Mouse (Mus musculus) intestine, embryonic 15.5 days (tissue): ENCODE results near the gene Wdr5b. TPM values are rescaled to one million over a fixed set of nuclear protein-coding genes. Genes with fewer than 3 reads are reported as not detected.
"Not testable (repeated sequence)": the region's sequence is repeated elsewhere in the genome, so short reads cannot be mapped to it uniquely, and the experiment has no call there.

Experiments
- ATAC-seq: fragments of 200-750 bp; cut with Nextera tagmentation; 2 replicates; pipeline ENCODE4 v1.8.0; 2017; ENCODE audit warnings: moderate TSS enrichment, moderate library complexity
- H3K27ac ChIP-seq: fragments of 300-500 bp; sonication (generic); 2 replicates; pipeline ENCODE4 v1.5.1; 2015; ENCODE audit warnings: mild to moderate bottlenecking, inconsistent platforms
- H3K27me3 ChIP-seq: fragments of 300-500 bp; sonication (generic); replicated peaks from 2 replicates; pipeline ENCODE4 v1.6.1; 2015; ENCODE audit warnings: inconsistent platforms
- H3K36me3 ChIP-seq: fragments of 300-500 bp; sonication (generic); 2 replicates; pipeline ENCODE4 v1.6.1; 2015; ENCODE audit warnings: inconsistent platforms
- H3K4me1 ChIP-seq: fragments of 300-500 bp; sonication (generic); replicated peaks from 2 replicates; pipeline ENCODE4 v1.6.1; 2015; ENCODE audit warnings: inconsistent platforms
- H3K4me2 ChIP-seq: fragments of 300-500 bp; sonication (generic); replicated peaks from 2 replicates; pipeline ENCODE4 v1.6.1; 2015; ENCODE audit warnings: mild to moderate bottlenecking, inconsistent platforms
- H3K4me3 ChIP-seq: fragments of 300-500 bp; sonication (generic); replicated peaks from 2 replicates; pipeline ENCODE4 v1.5.1; 2015; ENCODE audit warnings: inconsistent platforms
- H3K9ac ChIP-seq: fragments of 300-500 bp; sonication (generic); 2 replicates; pipeline ENCODE4 v1.6.1; 2015; ENCODE audit warnings: inconsistent platforms
- H3K9me3 ChIP-seq: fragments of 300-500 bp; sonication (generic); 2 replicates; pipeline ENCODE4 v1.6.1; 2016; ENCODE audit warnings: inconsistent platforms
- WGBS: fragments of 180-500 bp; shearing (Covaris S2); methylation state at CpG from one replicate; pipeline ENCODE4 v1.1.7; 2015; 5-methylcytosine and 5-hydroxymethylcytosine counted together
- polyA plus RNA-seq: library from polyadenylated mRNA; unstranded; fragments of >200 nt; fragmentation: Nextera tagmentation; extraction: Ambion mirVana; gene quantifications from 2 replicates; pipeline ENCODE4 v1.2.1, GENCODE M21; 2015

The Wdr5b gene
- polyA plus RNA-seq, 1 experiment from 2014 or later = 7.0 TPM

- Histone ChIP-seq H3K27ac (no peak overlapping the region), H3K27me3 (no peaks in the 10 kb centered on the region), H3K9ac (no peak overlapping the region), H3K9me3 (no peaks in the 10 kb centered on the region), H3K4me1 (no peaks in the 10 kb centered on the region), H3K4me3 (no peak overlapping the region), H3K4me2 (no peak overlapping the region), H3K36me3 (peaks cover 25% of the 10 kb centered on the region)
- 67% methylated on average over 6 of the region's 6 CpGs for WGBS
- ATAC-seq = no peak
Observed at GRCm38 (mm10) chr16:36053524-36054275, 12.7 kb downstream of the Wdr5b start.

DNA sequence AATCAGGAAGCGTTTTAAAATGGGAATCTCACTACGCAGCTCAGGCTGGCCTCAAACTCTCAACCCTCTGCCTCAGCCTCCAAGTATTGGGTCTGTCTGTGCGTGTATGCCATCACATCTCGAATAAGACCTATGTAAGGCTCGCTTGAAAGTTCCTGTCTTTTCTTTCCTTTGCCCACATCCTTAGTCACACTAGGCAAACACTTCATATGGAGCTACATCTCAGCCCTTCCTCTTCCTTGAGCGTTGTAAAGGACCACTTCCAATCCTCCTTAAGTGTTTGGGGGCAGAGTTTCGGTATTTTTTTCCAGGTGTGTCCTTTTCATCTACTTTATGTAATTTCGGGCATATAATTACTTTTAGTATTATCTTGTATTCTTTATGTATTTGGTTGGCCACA lies 13.9 kb downstream of the Wdr5b start:
- Histone ChIP-seq H3K36me3 (peaks cover 16% of the 10 kb centered on the region), H3K27me3 (no peaks in the 10 kb centered on the region), H3K27ac (no peak overlapping the region), H3K4me3 (no peak overlapping the region), H3K9me3 (no peaks in the 10 kb centered on the region), H3K4me2 (no peak overlapping the region), H3K9ac (no peak overlapping the region), H3K4me1 (no peaks in the 10 kb centered on the region)
- ATAC-seq = no peak
- WGBS = 93% methylated on average over 8 of the region's 8 CpGs

DNA sequence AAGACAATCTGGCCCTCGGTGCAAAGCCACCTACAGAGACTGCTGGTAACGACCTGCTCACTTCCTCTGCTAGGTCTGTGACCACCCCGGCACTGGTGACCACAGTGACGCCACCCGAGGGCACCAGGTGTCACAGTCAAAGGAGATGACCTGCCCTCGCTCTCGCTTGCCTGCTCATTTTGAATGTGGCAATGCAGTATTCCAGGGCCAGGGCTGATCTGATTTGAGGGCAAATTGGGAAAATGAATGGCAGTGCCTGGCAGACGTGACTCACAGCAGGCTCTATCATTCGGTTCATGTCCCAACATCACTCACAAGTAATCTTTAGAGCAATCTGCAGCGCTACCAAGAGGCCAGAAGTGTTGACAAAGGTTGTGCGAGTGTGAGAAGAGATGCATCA lies 15.4 kb downstream of the Wdr5b start:
- Histone ChIP-seq H3K27ac (no peak overlapping the region), H3K36me3 (peaks cover 5% of the 10 kb centered on the region), H3K4me1 (no peaks in the 10 kb centered on the region), H3K27me3 (no peaks in the 10 kb centered on the region), H3K4me3 (no peak overlapping the region), H3K4me2 (no peak overlapping the region), H3K9me3 (no peaks in the 10 kb centered on the region), H3K9ac (no peak overlapping the region)
- no peak for ATAC-seq
- 90% methylated on average over 11 of the region's 11 CpGs for WGBS

DNA sequence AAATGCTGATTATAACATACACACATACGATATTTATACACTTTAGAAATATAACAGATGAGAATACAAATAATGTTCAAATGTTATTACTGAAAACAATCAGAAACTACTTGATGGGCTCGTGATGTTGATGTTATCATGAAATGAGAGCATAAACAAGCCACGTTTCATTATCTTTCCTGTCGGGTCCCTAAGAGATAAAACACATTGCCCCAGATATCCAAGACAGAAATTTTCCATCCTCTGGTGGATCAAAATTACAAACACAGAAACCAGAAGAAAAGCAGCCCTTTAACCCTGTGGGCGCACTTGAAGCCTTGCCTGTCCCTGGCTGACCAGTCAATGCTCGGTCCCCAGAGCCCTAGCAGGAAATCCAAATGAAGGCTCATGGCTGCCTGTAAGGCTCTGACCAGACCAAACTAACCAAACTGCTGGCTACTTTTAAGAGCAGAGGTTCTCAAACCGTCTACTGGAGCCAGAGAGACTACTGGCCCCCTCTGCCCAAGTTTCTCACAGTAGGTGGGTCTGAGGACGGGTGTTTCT lies 17.0 kb downstream of the Wdr5b start:
- Histone ChIP-seq H3K36me3 (peaks cover 4% of the 10 kb centered on the region; the same call in 1 of the 2 replicates), H3K9ac (no peak overlapping the region), H3K4me3 (no peak overlapping the region), H3K27ac (no peak overlapping the region), H3K27me3 (no peaks in the 10 kb centered on the region), H3K4me1 (no peaks in the 10 kb centered on the region), H3K4me2 (no peak overlapping the region), H3K9me3 (no peaks in the 10 kb centered on the region)
- ATAC-seq = no peak
- 59% methylated on average over 8 of the region's 8 CpGs for WGBS

DNA sequence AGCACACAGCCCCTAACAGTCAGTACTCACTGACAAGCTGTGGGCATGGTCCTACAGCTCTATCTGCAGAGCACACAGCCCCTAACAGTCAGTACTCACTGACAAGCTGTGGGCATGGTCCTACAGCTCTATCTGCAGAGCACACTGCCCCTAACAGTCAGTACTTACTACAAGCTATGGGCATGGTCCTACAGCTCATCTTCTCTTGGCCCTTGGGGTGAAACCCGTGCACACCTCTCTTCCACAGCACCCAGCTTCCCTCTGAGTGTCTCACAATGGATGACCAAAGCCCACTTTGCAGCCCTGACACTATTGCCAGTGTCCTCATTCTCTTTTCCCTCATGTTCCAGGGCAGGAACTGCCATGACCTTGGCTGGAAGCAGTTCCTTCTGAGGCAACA lies 21.5 kb downstream of the Wdr5b start:
- not testable (repeated sequence) for H3K9me3 ChIP-seq, H3K36me3 ChIP-seq, H3K27ac ChIP-seq, ATAC-seq, H3K27me3 ChIP-seq, H3K4me2 ChIP-seq, H3K4me1 ChIP-seq, H3K4me3 ChIP-seq, H3K9ac ChIP-seq
- WGBS = 87% methylated on average over 1 of the region's 1 CpGs

DNA sequence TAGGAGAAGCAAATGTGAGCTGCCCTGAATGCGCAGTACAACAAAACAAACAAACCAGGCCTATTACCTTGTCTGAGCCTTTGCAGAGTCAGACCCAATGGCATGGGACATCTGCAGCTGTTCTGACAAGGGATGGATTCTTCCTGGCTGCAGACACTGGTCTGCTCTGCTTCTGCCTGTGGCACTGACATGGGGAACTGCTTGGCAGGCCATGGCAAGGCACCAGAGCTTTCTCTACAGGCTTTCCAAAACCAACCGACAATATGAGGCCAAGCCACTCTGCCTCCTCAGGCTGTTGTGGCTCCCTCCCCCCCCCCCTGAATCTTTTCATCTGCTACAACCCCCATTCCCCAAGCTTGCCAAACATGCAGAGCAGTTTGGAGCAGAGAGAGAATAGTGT lies 22.3 kb downstream of the Wdr5b start:
- 80% methylated on average over 2 of the region's 2 CpGs for WGBS
- H3K9ac ChIP-seq = no peak overlapping the region
- H3K4me3 ChIP-seq = no peak overlapping the region
- H3K27me3 ChIP-seq = no peaks in the 10 kb centered on the region
- H3K27ac ChIP-seq = no peak overlapping the region
- no peak overlapping the region for H3K4me2 ChIP-seq
- no peaks in the 10 kb centered on the region for H3K36me3 ChIP-seq
- peaks cover 1% of the 10 kb centered on the region; the same call in 1 of the 2 replicates for H3K4me1 ChIP-seq
- no peaks in the 10 kb centered on the region for H3K9me3 ChIP-seq
- no peak for ATAC-seq

GRCm38 (mm10) chr16:36064904-36065303 lies 23.9 kb downstream of the Wdr5b start:
- Histone ChIP-seq H3K4me3 (no peak overlapping the region), H3K4me2 (no peak overlapping the region), H3K27me3 (no peaks in the 10 kb centered on the region), H3K4me1 (peaks cover 15% of the 10 kb centered on the region), H3K27ac (no peak overlapping the region), H3K9me3 (no peaks in the 10 kb centered on the region), H3K36me3 (no peaks in the 10 kb centered on the region), H3K9ac (no peak overlapping the region)
- WGBS = 79% methylated on average over 5 of the region's 5 CpGs
- no peak for ATAC-seq

- no peaks in the 10 kb centered on the region for H3K36me3 ChIP-seq
- H3K27me3 ChIP-seq = no peaks in the 10 kb centered on the region
- peaks cover 16% of the 10 kb centered on the region for H3K4me1 ChIP-seq
- H3K4me2 ChIP-seq = no peak overlapping the region
- no peak overlapping the region for H3K4me3 ChIP-seq
- ATAC-seq = no peak
- H3K9me3 ChIP-seq = no peaks in the 10 kb centered on the region
- H3K27ac ChIP-seq = no peak overlapping the region
- no peak overlapping the region for H3K9ac ChIP-seq
- 74% methylated on average over 2 of the region's 2 CpGs for WGBS
Observed at GRCm38 (mm10) chr16:36067694-36068093, 26.7 kb downstream of the Wdr5b start.

GRCm38 (mm10) chr16:36068356-36068755 lies 27.4 kb downstream of the Wdr5b start:
- Histone ChIP-seq H3K9ac (no peak overlapping the region), H3K36me3 (no peaks in the 10 kb centered on the region), H3K4me1 (peaks cover 16% of the 10 kb centered on the region), H3K4me2 (peak overlapping the region; percentile 17; the same call in 1 of the 2 replicates), H3K27ac (no peak overlapping the region), H3K9me3 (no peaks in the 10 kb centered on the region), H3K27me3 (no peaks in the 10 kb centered on the region), H3K4me3 (no peak overlapping the region)
- 59% methylated on average over 3 of the region's 3 CpGs for WGBS
- ATAC-seq = no peak

DNA sequence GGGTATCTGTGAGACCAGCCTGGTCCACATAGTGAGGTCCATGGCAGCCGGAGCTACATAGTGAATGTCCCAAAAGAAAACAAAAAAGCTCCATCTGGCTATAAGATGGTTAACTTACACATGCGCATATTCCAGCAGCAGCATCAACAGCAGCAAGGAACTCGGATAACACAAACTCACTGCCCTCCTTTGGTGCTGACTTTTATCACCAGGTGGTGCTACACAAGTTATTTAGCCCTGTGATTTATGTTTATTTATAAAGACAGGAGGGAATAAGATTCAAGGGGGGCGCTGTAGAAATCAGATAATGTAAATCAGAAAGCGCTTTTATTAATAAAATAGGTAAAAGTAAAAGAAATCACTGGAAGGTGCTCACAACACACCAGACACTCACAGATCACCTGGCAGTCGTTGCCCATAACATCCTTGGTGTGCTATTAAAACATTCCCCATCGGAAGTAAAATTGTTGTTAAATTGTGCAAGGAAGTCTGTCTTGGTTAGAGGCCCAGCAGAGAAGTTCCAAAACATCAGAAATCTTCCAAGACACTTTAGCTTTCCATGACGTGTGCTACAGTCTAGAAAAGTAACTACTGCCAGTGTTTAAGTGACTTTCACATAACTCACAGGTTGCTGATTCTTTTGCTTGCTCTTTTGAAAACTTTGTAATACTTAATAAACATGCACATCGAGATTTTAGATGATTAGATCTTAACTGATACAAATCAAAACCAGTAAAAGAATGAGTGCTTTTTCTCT lies 29.0 kb downstream of the Wdr5b start:
- H3K4me1 ChIP-seq = peaks cover 16% of the 10 kb centered on the region
- peak overlapping the region; percentile 59 for H3K4me2 ChIP-seq
- H3K27me3 ChIP-seq = no peaks in the 10 kb centered on the region
- peak overlapping the region; percentile 18; the same call in 1 of the 2 replicates for H3K9ac ChIP-seq
- ATAC-seq = no peak
- no peak overlapping the region for H3K27ac ChIP-seq
- H3K9me3 ChIP-seq = no peaks in the 10 kb centered on the region
- H3K4me3 ChIP-seq = peak overlapping the region; percentile 85
- 22% methylated on average over 9 of the region's 9 CpGs for WGBS
- H3K36me3 ChIP-seq = no peaks in the 10 kb centered on the region

DNA sequence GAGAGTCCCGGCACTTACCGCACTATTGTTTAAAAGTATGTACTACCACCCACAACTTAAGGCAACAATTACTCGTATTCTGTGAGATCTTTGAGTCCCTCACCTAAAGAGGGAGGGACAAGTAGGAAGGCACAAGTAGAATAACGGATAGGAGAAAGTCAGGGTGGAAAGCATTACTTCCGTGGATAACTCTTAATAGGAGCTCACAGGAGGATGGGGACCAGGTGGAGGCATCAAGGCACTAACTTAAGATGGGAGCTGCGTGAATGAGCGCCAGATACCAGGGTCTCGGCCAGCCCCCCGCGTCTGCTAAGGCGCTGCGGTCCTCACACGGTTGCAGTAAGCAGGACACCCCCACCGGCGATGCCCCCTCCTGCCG lies 30.1 kb downstream of the Wdr5b start:
- WGBS = 0% methylated on average over 16 of the region's 16 CpGs
- peak overlapping the region; percentile 99 for H3K27ac ChIP-seq
- no peak for ATAC-seq
- H3K4me2 ChIP-seq = peak overlapping the region; percentile 59
- H3K4me3 ChIP-seq = peak overlapping the region; percentile 85
- peak overlapping the region; percentile 81 for H3K9ac ChIP-seq
- no peaks in the 10 kb centered on the region for H3K36me3 ChIP-seq
- peaks cover 16% of the 10 kb centered on the region for H3K4me1 ChIP-seq
- no peaks in the 10 kb centered on the region for H3K27me3 ChIP-seq
- no peaks in the 10 kb centered on the region for H3K9me3 ChIP-seq

GRCm38 (mm10) chr16:36071450-36072379 lies 30.7 kb downstream of the Wdr5b start, which contains the start of the genes Fam162a and Ccdc58:
Fam162a (minus strand) TSS chr16:36071594.
Ccdc58 (plus strand) TSS chr16:36071685.
- Histone ChIP-seq H3K9ac (peak within 1 kb of the TSS; percentile 81), H3K36me3 (no peaks in the 10 kb centered on the region), H3K4me1 (peaks cover 16% of the 10 kb centered on the region), H3K27ac (peak within 1 kb of the TSS; percentile 99), H3K4me3 (peak within 1 kb of the TSS; percentile 85), H3K9me3 (no peaks in the 10 kb centered on the region), H3K27me3 (no peaks in the 10 kb centered on the region), H3K4me2 (peak within 1 kb of the TSS; percentile 59)
- peak; percentile 96 for ATAC-seq
- under 1% methylated on average over 77 of the region's 81 CpGs for WGBS
